Mouse (Mus musculus) cerebellum, postnatal 10 days (tissue): ENCODE results near the gene Fzr1.

Experiments used
- DNase-seq, 2 experiments: peaks; one replicate each; pipeline ENCODE4 v3.0.0; 2021; ENCODE audit warnings: mixed read lengths in 2 of 2

Gene Fzr1

GRCm38 (mm10) chr10:81401521-81402226 lies 23.4 kb upstream of the Fzr1 start:
- DNase-seq: peak; percentile 74 to 82

- DNase-seq: no peak
Measured at GRCm38 (mm10) chr10:81401205-81401520, 22.8 kb upstream of the Fzr1 start.

- peak; percentile 93 to 95 for DNase-seq
Measured at GRCm38 (mm10) chr10:81400371-81401204, 22.3 kb upstream of the Fzr1 start.

GRCm38 (mm10) chr10:81399798-81400308 lies 21.5 kb upstream of the Fzr1 start:
- DNase-seq: no peak

GRCm38 (mm10) chr10:81399296-81399695 lies 21.0 kb upstream of the Fzr1 start:
- DNase-seq: peak in 1 of 2 experiments; percentile 73

- DNase-seq: peak in 1 of 2 experiments; percentile 56
Measured at GRCm38 (mm10) chr10:81396749-81397148, 18.4 kb upstream of the Fzr1 start.

- peak; percentile 54 to 72 for DNase-seq
Measured at GRCm38 (mm10) chr10:81395865-81396264, 17.5 kb upstream of the Fzr1 start.

GRCm38 (mm10) chr10:81395127-81395526 lies 16.8 kb upstream of the Fzr1 start:
- peak; percentile 90 to 95 for DNase-seq

GRCm38 (mm10) chr10:81393456-81394063 lies 15.2 kb upstream of the Fzr1 start:
- peak; percentile 51 to 52 for DNase-seq

GRCm38 (mm10) chr10:81392781-81393185 lies 14.5 kb upstream of the Fzr1 start, which contains the start of gene Smim24:
Smim24 (plus strand) TSS chr10:81393051.
- DNase-seq: peak in 1 of 2 experiments; percentile 35

GRCm38 (mm10) chr10:81392270-81392669 lies 14.0 kb upstream of the Fzr1 start:
- peak in 1 of 2 experiments; percentile 2 for DNase-seq

GRCm38 (mm10) chr10:81390678-81390965 lies 12.3 kb upstream of the Fzr1 start:
- DNase-seq: peak in 1 of 2 experiments; percentile 20

GRCm38 (mm10) chr10:81389801-81390677 lies 11.7 kb upstream of the Fzr1 start:
- DNase-seq: peak; percentile 88

- peak; percentile 48 to 59 for DNase-seq
Measured at GRCm38 (mm10) chr10:81389373-81389772, 11.1 kb upstream of the Fzr1 start.

GRCm38 (mm10) chr10:81388505-81389055 lies 10.3 kb upstream of the Fzr1 start, which contains the start of gene Gm48552:
Gm48552 (plus strand) TSS chr10:81389005.
- DNase-seq: no peak

- DNase-seq: peak; percentile 66
Measured at GRCm38 (mm10) chr10:81387716-81388115, 9.4 kb upstream of the Fzr1 start.

GRCm38 (mm10) chr10:81385603-81386306 lies 7.4 kb upstream of the Fzr1 start:
- DNase-seq: peak; percentile 13 to 55

- no peak for DNase-seq
Measured at GRCm38 (mm10) chr10:81384605-81384982, 6.3 kb upstream of the Fzr1 start.

GRCm38 (mm10) chr10:81383802-81384604 lies 5.7 kb upstream of the Fzr1 start, which contains the start of the genes Dohh and Gm48551:
Dohh (plus strand) TSS chr10:81384428.
Gm48551 (plus strand) TSS chr10:81384466.
- DNase-seq: peak; percentile 100

GRCm38 (mm10) chr10:81382039-81382438 lies 3.7 kb upstream of the Fzr1 start:
- DNase-seq: peak in 1 of 2 experiments; percentile 52
